17 mouse cellular contexts compared by ENCODE assay signal in genomic region chr13:93990841-93991240, GRCm38 (mm10).
DNase-seq lines count a peak whose midpoint lies in the region; ATAC-seq and TF ChIP-seq lines count a peak whose summit lies in the region.
"Had no signal": no experiment of that assay in that cellular context is flagged by ENCODE, and none has a peak within 500 bp of the region (broad histone marks: within the 10 kb centered on the region; RNA-seq: fewer than 3 reads in every experiment).

No protein-coding gene starts in this region.

- peak; percentile 9 for DNase-seq in CD4-positive, CD25-positive, alpha-beta regulatory T cell, adult 2 months (ENCODE audit: low read depth, low spot score)
- DNase-seq in lung, embryonic 14.5 days, result peak; percentile 49
- no peak for DNase-seq in lung, postnatal 25 days (ENCODE audit: low spot score)
- no peak for DNase-seq in liver, postnatal 0 days
- DNase-seq in thymus, postnatal 36 days, result peak; percentile 11 to 19
- no peak for DNase-seq in urinary bladder, postnatal 4 days (ENCODE audit: low spot score in 2 of 2)
- no peak for DNase-seq in spleen, postnatal 10 days (ENCODE audit: low spot score in 2 of 2)
- DNase-seq: adrenal gland, adult 8-10 months; cerebellum, adult 9-11 months; kidney, postnatal 36 days had no signal

- H3K27me3 ChIP-seq in lung, embryonic 14.5 days (ENCODE audit: insufficient read depth, low read length), result no peaks in the 10 kb centered on the region
- H3K27me3 ChIP-seq in liver, postnatal 0 days (ENCODE audit: insufficient read depth, low read length), result no peaks in the 10 kb centered on the region
- H3K27me3 ChIP-seq: embryonic facial prominence, embryonic 15.5 days; forebrain, embryonic 12.5 days; hindbrain, embryonic 15.5 days; neural tube, embryonic 13.5 days; Patski had no signal

- H3K4me1 ChIP-seq in lung, embryonic 14.5 days (ENCODE audit: insufficient read depth), result peaks cover 5% of the 10 kb centered on the region; the same call in 1 of the 2 replicates
- H3K4me1 ChIP-seq in liver, postnatal 0 days (ENCODE audit: insufficient read depth), result peaks cover 19% of the 10 kb centered on the region
- H3K4me1 ChIP-seq: embryonic facial prominence, embryonic 15.5 days; hindbrain, embryonic 15.5 days; neural tube, embryonic 13.5 days had no signal

- no peaks in the 10 kb centered on the region for H3K36me3 ChIP-seq in lung, embryonic 14.5 days (ENCODE audit: insufficient read depth)
- H3K36me3 ChIP-seq in liver, postnatal 0 days (replicated peaks; ENCODE audit: insufficient read depth, low read length), result no peaks in the 10 kb centered on the region
- H3K36me3 ChIP-seq: embryonic facial prominence, embryonic 15.5 days; forebrain, embryonic 12.5 days; hindbrain, embryonic 15.5 days; neural tube, embryonic 13.5 days had no signal

- no peak for TF ChIP-seq CTCF in lung, embryonic 14.5 days (IDR thresholded peaks at IDR 0.05; ENCODE audit: low read depth)
- no peak for TF ChIP-seq CTCF in liver, postnatal 0 days (IDR thresholded peaks at IDR 0.05; ENCODE audit: low read depth)

- no peak for TF ChIP-seq EP300 in liver, postnatal 0 days (IDR thresholded peaks at IDR 0.05; ENCODE audit: low read depth)

- no peak overlapping the region for H3K9ac ChIP-seq in lung, embryonic 14.5 days
- no peak overlapping the region for H3K9ac ChIP-seq in liver, postnatal 0 days (replicated peaks)
- H3K9ac ChIP-seq: embryonic facial prominence, embryonic 15.5 days; forebrain, embryonic 12.5 days; hindbrain, embryonic 15.5 days; neural tube, embryonic 13.5 days had no signal

- no peak for ATAC-seq in CD4-positive, CD25-positive, alpha-beta regulatory T cell, adult 4 months
- no peak for ATAC-seq in lung, embryonic 14.5 days (ENCODE audit: insufficient read depth)
- no peak for ATAC-seq in liver, postnatal 0 days
- ATAC-seq: intestine, postnatal 0 days; Patski had no signal

- 66% methylated on average over 3 of the region's 3 CpGs for WGBS in lung, embryonic 14.5 days
- WGBS in liver, postnatal 0 days (ENCODE audit: insufficient replicate concordance), result 61% methylated on average over 3 of the region's 3 CpGs

- H3K27ac ChIP-seq in lung, embryonic 14.5 days (ENCODE audit: low read depth), result no peak overlapping the region; the same call in 1 of the 2 replicates
- peak overlapping the region; percentile 55; the same call in 1 of the 2 replicates for H3K27ac ChIP-seq in liver, postnatal 0 days (ENCODE audit: low read depth)
- H3K27ac ChIP-seq: embryonic facial prominence, embryonic 15.5 days; forebrain, embryonic 12.5 days; hindbrain, embryonic 15.5 days; neural tube, embryonic 13.5 days had no signal

- H3K9me3 ChIP-seq in lung, embryonic 14.5 days (ENCODE audit: low read depth, low read length), result no peaks in the 10 kb centered on the region; the same call in 1 of the 2 replicates
- no peaks in the 10 kb centered on the region for H3K9me3 ChIP-seq in liver, postnatal 0 days (ENCODE audit: low read length)
- H3K9me3 ChIP-seq: embryonic facial prominence, embryonic 15.5 days; hindbrain, embryonic 15.5 days; neural tube, embryonic 13.5 days had no signal

- H3K4me3 ChIP-seq in lung, embryonic 14.5 days (ENCODE audit: low read depth, low read length), result no peak overlapping the region
- H3K4me3 ChIP-seq in liver, postnatal 0 days (ENCODE audit: low read depth, low read length), result no peak overlapping the region
- H3K4me3 ChIP-seq: embryonic facial prominence, embryonic 15.5 days; forebrain, embryonic 12.5 days; hindbrain, embryonic 15.5 days; neural tube, embryonic 13.5 days had no signal

- no peak overlapping the region for H3K4me2 ChIP-seq in lung, embryonic 14.5 days
- no peak overlapping the region for H3K4me2 ChIP-seq in liver, postnatal 0 days (ENCODE audit: low read depth, low read length)
- H3K4me2 ChIP-seq: embryonic facial prominence, embryonic 15.5 days; forebrain, embryonic 12.5 days; hindbrain, embryonic 15.5 days; neural tube, embryonic 13.5 days had no signal

Comparison
In these comparisons a context has a peak if more than half of its experiments do, and no peak if none do; other contexts are left out.
1. DNase-seq: peak in CD4-positive, CD25-positive, alpha-beta regulatory T cell, adult 2 months (single experiment), lung, embryonic 14.5 days (single experiment) and thymus, postnatal 36 days (2 of 2); none in lung, postnatal 25 days (single experiment), liver, postnatal 0 days (single experiment), urinary bladder, postnatal 4 days (0 of 2) and spleen, postnatal 10 days (0 of 2).